Mouse (Mus musculus): Measurements from ENCODE around the gene Ppp1r12b. TPM values are rescaled to one million over a fixed set of nuclear protein-coding genes. Genes with fewer than 3 reads are reported as not detected.

The Ppp1r12b gene
- 9.5 and 13.2 TPM in 2 replicates for polyA plus RNA-seq (2021; fragmentation: Nextera tagmentation)
- long read RNA-seq, experiment 1, partial matches to known transcripts: 19 of 30 reads
- long read RNA-seq, experiment 1, other reads (novel, unspliced or antisense): 11 of 30 reads
- long read RNA-seq, experiment 2, partial matches to known transcripts: 29 of 68 reads
- long read RNA-seq, experiment 2, other reads (novel, unspliced or antisense): 39 of 68 reads

GRCm38 (mm10) chr1:134955637-134956176 lies at the start of gene Ppp1r12b:
TSS of gene Ppp1r12b (minus strand) at chr1:134955942.

DNA sequence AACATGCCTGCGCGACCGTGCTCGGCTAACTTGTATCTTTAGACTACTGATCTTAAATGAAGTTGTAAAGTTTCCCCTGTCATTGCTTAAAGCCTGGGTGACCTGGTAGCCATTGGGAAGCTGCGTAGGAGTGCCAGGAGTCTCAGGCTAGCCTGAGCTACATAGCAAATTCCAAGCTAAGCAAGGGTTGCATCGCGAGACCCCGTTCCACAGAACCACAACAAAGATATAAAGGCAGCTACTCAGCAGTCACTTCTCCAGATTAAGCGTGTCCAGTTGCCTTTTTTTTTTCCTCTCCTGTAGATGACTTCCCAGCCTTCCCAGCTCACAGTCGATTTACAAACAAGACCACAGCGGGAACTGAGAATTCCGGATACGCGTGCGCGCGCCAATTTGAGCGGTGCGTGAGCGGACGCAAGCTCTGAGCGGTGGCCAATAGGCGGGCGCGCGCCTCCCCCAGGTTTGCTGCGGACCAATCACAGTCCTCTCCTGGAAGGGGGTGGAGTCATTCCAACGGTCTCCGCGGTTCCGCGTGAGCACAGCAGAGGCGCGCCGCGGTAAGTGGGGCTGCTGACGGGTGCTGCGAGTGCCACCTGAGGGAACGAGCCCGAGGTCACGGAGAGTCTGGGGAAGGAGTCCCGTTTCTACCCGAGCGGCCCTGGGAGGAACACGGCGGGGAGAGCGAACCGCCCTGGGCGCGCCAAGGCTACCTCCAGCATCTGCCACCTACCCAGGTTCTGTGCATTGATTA lies 6.5 kb upstream of the Ppp1r12b start, which contains the start of gene Ube2t:
TSS of gene Ube2t (plus strand) at position 513 of the 751 bp plus-strand sequence.

Small RNA genes lying within 50 kb of the gene (microRNA-seq; reads per million reads assigned to microRNA genes)
- not detected for gene Gm22232

Other genes with a start within 250 kb of the Ppp1r12b start
- gene Ube2t, start 6.6 kb upstream of the Ppp1r12b start, polyA plus RNA-seq (2021; fragmentation: Nextera tagmentation): 1.8 and 1.9 TPM in 2 replicates
- gene Lgr6, start 149.3 kb upstream of the Ppp1r12b start, polyA plus RNA-seq (2021; fragmentation: Nextera tagmentation): 0.77 and 1.4 TPM in 2 replicates
- 0.08 TPM in 1 of 2 replicates, not detected in the other for gene Ptpn7, start 176.8 kb upstream of the Ppp1r12b start, polyA plus RNA-seq (2021; fragmentation: Nextera tagmentation)
- 22.7 and 26.0 TPM in 2 replicates for gene Arl8a, start 190.9 kb upstream of the Ppp1r12b start, polyA plus RNA-seq (2021; fragmentation: Nextera tagmentation)
- 251 and 272 TPM in 2 replicates for gene Gpr37l1, start 211.7 kb upstream of the Ppp1r12b start, polyA plus RNA-seq (2021; fragmentation: Nextera tagmentation)

Data from layer of hippocampus, adult 6 months (tissue).